Mouse (Mus musculus) neutrophil, adult 5-6 weeks (primary cell): ENCODE results near the gene Kcnk13. TPM values are rescaled to one million over a fixed set of nuclear protein-coding genes. Genes with fewer than 3 reads are reported as not detected.

Experiments
- total RNA-seq: library from RNA; stranded (forward); fragments of 200-1000 nt; gene quantifications from 2 replicates; pipeline ENCODE4 v1.2.3, GENCODE M21; 2017

Kcnk13 gene
- total RNA-seq, 1 experiment from 2014 or later: 0.58 TPM

Other genes with a start within 250 kb of the Kcnk13 start
- 0.37 and 2.4 TPM in 2 replicates for gene Efcab11, start 80.1 kb upstream of the Kcnk13 start, total RNA-seq
- 9.3 and 19.2 TPM in 2 replicates for gene Tdp1, start 80.0 kb upstream of the Kcnk13 start, total RNA-seq
- gene Psmc1, start 145.7 kb downstream of the Kcnk13 start, total RNA-seq: 76.6 and 118 TPM in 2 replicates
- gene Nrde2, start 195.2 kb downstream of the Kcnk13 start, total RNA-seq: 29.8 and 32.6 TPM in 2 replicates
- gene Calm1, start 234.9 kb downstream of the Kcnk13 start, total RNA-seq: 524 and 677 TPM in 2 replicates